Mouse (Mus musculus) 3T3-L1 (cell line): Measurements from ENCODE around the gene Tmem184a.

Experiments
- DNase-seq: peaks from one replicate; pipeline ENCODE4 v3.0.0-alpha.2; 2015; ENCODE audit warnings: low read depth, low spot score

Gene Tmem184a

DNA sequence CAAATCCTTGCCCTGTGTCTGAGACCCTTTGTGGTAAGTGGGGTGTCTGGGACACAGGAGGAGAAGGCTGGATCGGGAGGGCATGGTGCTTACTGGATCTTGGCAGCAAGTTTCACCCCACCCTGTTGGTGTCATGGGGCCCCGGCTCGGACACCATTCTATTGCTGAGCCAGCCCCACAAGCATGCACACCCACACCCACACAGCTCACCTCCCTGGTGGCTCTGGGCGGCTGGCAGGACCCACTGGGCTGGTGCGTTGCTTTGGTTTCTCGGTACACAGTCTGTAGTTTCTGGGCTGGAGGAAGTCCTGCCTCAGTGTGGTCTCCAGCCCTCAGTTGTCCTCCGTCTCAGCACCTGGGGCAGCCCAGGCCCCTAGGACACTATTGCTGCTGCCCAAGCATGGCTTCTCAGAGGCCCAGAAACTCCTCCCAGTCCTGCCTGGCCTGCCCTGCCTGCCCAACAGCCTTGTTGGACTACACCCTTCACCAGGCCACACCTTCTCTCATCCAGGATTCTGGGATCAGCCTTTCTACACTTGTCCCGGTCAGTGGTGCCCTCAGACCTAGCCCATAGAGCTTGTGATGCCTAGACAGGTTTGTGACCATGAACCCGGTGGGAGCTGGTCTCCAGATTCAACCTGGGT is at the start of gene Tmem184a:
Tmem184a (minus strand) TSS at position 380 of the 644 bp plus-strand sequence.
- no peak for DNase-seq

DNA sequence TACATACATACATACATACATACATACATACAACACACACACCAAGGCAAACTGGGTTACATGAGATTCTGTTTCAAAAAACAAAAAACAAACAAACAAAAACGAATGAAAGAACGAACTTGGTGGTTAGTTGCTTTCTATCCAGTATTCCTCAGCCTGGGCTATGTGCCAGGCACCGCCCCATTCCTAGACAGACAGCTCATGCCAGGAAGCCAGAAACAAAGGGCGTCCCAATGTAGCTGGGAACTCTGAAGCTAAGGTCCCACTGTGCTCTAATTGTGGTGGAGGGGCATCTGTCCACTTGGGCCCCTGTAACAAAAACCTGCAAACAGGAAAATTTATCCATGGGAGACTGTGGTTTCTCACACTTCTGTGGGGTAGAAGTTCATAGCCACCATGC is 43.0 kb upstream of the Tmem184a start:
- DNase-seq, result peak; percentile 92

DNA sequence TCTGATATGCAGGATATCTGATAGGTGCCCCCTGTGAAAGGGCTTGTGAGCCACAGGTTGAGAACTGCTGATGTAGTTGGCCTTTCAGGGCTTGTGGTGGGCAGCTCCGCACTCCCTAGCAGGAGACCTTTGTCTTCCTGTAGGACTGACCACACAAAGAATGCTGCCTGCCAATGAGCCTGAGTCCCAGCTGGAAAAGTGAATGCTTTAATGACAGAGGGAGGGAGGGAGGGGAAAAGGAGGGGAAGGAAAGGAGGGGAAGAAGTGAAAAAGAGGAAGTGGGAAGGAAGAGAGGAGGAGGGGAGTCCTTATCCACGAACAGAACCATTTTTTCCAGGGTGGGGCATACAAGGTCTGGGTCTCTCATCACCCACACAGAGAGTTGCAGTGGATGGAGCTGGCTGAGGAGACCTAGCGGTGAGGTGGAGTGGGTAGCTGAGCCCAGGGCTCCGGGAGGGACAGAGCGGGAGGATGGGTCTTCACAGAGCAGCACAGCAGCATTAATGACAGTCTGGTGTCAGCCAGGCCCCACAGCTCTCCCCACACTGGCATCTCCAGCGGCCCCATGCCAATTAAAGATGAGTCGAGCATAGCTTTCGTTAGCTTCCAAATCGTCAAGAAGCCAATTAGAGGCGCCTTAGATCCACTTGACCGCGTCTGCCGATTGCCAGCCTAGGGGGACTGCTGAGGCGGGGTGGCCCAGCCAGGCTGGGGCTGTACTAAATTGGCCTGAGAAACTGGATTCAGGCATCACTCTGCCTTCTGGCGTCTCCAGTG is 40.8 kb upstream of the Tmem184a start:
- DNase-seq, result no peak

- no peak for DNase-seq
These were observed 30.1 kb upstream of the Tmem184a start for GRCm38 (mm10) chr5:139849626-139850320.

DNA sequence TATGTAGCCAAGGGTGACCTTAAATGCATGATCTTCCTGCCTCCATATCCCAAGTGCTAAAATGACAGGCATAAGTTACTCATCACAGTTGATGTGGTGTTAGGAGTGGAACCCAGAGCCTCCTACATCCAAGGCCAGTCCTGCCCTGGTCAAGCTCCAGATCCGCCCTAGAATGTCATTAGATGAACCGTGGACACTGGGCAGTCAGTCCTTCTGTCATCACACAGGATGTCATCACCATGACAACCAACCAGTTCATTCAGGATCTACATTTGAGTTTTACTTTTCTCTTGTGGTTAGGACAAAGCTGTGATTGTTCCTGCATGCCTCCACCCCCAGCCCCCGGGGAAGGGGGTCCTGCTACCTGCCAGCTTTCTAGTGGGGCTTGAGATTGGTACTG is 19.4 kb upstream of the Tmem184a start:
- peak; percentile 35 for DNase-seq

- DNase-seq, result peak; percentile 85
These were observed 18.8 kb upstream of the Tmem184a start for GRCm38 (mm10) chr5:139838476-139838892.

- no peak for DNase-seq
These were observed 16.0 kb upstream of the Tmem184a start for GRCm38 (mm10) chr5:139835706-139836105.

- no peak for DNase-seq
These were observed 12.4 kb upstream of the Tmem184a start for GRCm38 (mm10) chr5:139832125-139832524.

DNA sequence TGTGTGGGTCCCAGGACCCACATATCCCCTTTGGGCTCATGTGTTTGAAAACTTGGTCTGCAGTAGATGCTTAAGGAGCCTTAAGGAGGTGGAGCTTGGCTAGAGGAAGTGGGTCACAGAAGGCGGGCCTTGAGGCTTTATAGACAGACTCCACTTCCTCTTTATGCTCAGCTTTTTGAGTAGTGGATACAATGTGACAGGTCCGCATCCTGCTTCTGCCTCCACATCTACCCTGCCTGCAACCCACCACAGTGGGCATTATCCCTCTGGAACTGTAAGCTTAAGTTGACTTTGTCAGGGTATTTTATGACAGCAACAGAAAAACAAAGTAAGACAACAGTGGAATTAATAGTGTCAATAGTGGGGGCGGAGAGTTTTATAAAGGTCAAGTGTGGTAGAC is 11.0 kb upstream of the Tmem184a start:
- peak; percentile 35 for DNase-seq

- no peak for DNase-seq
These were observed 9.7 kb upstream of the Tmem184a start for GRCm38 (mm10) chr5:139829384-139829783.

- DNase-seq, result peak; percentile 61
These were observed 7.9 kb upstream of the Tmem184a start for GRCm38 (mm10) chr5:139827593-139827992.

- peak; percentile 94 for DNase-seq
These were observed 6.8 kb upstream of the Tmem184a start, which contains the start of the genes Gm26938 and Psmg3 for GRCm38 (mm10) chr5:139826357-139827055. Gm26938 (minus strand) TSS chr5:139826407. Psmg3 (minus strand) TSS chr5:139826885.

- peak; percentile 21 for DNase-seq
These were observed 6.2 kb upstream of the Tmem184a start for GRCm38 (mm10) chr5:139825947-139826346.

- no peak for DNase-seq
These were observed 4.8 kb upstream of the Tmem184a start for GRCm38 (mm10) chr5:139824531-139824930.

DNA sequence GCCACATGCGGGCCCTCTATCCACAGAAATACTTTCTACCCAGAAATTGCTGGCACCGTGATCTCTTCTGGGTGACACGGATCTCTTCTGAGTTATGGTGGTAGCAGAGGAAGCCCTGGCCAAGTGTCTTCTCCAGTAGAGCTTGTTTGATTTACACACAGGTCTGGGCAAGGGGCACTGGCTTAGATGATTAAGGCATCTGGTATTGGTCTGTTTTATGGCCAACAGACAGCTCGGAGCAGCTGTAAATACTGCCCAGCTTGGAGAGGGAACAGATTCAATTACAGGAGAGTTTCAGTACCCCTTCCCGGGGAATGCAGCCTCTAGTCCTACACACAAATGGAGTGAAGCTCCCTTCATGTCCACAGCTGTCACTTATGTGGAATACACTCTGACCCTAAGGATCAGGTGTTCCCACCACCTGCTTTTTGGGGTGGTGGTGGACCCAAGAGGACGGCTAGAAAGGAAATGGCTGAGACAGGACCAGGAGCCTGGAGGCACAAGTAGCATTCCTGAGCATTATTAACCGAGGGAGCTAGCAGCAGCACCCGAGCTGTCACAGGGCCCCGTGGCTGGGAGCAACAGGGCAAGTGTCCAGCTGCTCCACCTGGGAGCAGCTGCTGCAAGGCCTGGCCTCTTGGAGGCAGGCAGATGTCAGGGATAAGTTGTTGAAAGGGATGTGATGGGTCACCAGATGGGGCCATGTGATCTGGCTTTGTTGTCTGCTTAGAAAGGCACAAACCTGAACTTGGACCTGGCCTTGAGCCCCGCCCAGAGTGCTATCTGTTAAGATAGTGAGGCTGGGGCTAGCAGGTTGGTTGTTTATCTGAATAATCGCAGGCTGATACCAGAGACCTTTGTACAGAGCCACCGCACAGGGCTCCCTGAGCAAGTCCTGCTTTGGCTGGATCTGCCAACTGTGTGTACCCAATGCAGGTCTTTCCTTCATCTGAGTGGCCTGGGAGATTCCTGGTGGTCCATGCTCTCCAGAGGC is 2.0 kb upstream of the Tmem184a start:
- no peak for DNase-seq

- DNase-seq, result peak; percentile 79
These were observed 916 bp downstream of the Tmem184a start for GRCm38 (mm10) chr5:139818801-139819200.

DNA sequence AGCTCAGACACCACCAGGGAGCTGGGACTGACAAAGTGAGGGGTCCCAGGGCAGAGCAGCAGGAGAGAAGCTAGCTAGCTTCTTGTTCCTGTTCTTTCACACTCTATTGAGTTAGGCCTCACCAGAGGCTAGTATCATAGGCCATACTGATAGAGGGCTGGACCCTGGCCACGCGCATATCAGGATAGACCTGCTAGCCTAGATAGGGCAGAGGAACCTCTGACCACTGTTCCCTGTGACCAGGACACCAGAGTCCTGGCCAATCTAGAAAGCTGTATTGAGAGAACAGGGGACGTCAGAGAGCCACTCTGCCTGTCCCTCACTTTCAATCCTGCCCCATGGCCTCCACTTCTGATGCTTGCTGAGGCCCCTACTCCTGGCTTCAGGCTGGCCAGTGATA is 1.7 kb downstream of the Tmem184a start:
- no peak for DNase-seq

DNA sequence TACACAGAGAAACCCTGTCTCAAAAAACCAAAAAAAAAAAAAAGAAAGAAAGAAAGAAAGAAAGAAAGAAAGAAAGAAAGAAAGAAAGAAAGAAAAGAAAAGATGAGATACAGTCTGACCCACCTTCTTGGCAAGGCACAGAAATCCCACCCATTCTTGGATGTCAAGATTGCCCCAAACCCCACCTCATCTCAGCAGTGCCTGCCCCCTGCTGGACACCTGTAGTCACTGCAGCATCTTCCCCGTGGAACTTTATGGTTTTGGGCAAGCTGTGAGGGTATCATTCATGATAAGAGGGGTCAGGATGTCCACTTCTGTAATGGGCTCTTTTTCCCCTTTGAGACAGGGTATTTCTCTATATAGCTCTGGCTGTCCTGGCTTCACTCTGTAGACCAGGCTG is 2.4 kb downstream of the Tmem184a start:
- peak; percentile 31 for DNase-seq

- no peak for DNase-seq
These were observed 3.3 kb downstream of the Tmem184a start for GRCm38 (mm10) chr5:139816445-139816844.

- no peak for DNase-seq
These were observed 3.8 kb downstream of the Tmem184a start for GRCm38 (mm10) chr5:139815964-139816363.
